Mouse (Mus musculus): ENCODE data around the gene Zcchc18. TPM values are rescaled to one million over a fixed set of nuclear protein-coding genes. Genes with fewer than 3 reads are reported as not detected.
A peak's percentile ranks its signal among the peaks of the same experiment; 100 is the strongest.
"Not testable (repeated sequence)": the region's sequence is repeated elsewhere in the genome, so short reads cannot be mapped to it uniquely, and the experiment has no call there.

Gene Zcchc18
- polyA plus RNA-seq (2015; fragmentation: Nextera tagmentation; extraction: Ambion mirVana) = 480 and 547 TPM in 2 replicates

DNA sequence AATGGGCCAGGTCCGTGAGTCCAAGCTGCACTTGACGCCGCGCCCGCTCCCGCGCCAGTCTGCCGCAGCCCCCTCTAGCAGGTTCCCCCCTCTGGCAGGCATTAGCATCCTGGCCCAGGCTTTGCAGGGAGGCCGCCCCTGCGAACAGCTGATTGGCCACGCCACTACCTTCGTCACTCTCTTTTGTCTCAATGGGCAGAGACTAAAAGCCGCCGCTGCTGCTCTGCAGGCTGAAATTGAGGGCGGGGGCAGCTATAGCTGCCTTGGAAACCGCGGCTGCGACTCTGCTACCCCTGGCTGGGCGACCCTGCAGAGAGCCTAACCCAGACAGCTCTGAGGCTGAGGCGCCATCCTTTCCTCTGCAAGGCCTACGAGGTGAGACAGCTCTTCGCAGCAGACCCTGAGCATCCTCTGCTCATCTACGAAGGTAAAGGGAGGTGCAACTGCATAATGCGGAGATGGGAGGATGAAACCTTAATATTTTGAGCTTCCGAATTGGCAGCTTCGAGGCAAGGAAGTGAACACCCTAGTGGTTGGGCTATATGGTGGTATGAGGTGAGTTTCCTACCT lies at the start of gene Zcchc18:
Gene Zcchc18, plus strand, starts transcription at position 178 of the 570 bp plus-strand sequence.
- peak within 1 kb of the TSS; percentile 53 for H3K4me3 ChIP-seq (ENCODE audit: low read length)
- no peaks in the 10 kb centered on the region for H3K27me3 ChIP-seq (replicated peaks; ENCODE audit: control insufficient read depth, insufficient read depth, low read length)
- H3K4me2 ChIP-seq (ENCODE audit: low read length) = peak within 1 kb of the TSS; percentile 63
- H3K27ac ChIP-seq (ENCODE audit: low read depth, low read length) = peak within 1 kb of the TSS; percentile 85
- 15% methylated on average over 25 of the region's 26 CpGs for WGBS
- H3K36me3 ChIP-seq (ENCODE audit: control insufficient read depth, insufficient read depth, low read length) = no peaks in the 10 kb centered on the region
- H3K9me3 ChIP-seq (ENCODE audit: control insufficient read depth, low read length) = no peaks in the 10 kb centered on the region; the same call in 1 of the 2 replicates
- peaks cover 10% of the 10 kb centered on the region for H3K4me1 ChIP-seq (ENCODE audit: control insufficient read depth, insufficient read depth, low read depth, low read length)
- peak; percentile 99 for ATAC-seq
- peak within 1 kb of the TSS; percentile 71 for H3K9ac ChIP-seq (ENCODE audit: low read depth, low read length)

DNA sequence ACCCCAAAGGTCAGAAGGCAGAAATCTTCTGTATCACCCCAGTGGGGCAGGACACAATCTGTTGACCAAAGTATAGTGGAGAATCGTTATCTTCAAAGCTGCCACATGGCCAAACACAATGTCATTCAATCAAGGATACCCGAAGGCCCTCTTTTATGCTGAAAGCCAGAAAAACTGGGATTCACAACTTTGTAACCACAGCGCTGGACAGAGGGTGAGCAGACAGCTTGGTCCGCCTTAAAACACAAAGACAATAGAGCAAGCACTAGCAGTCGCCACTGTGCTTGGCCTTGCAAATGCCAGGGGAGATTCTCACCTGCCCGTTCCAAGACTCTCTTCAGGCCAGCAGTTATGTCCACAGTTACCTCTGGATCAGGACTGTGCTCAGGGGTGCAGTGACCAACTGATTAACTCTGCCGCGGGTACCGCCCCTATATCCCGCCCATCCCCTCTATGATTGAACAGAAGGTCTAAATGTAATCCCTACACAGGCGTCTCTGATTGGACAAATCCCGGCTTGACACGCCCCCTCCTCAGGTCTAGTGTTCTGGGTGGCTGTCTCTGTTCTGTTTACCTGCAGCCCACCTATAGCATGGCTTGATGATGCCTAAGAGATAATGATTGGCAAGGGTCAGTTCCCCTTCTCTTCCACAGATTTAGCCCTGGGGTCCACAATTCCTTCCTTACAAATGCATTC lies 35.2 kb upstream of the Zcchc18 start:
- Histone ChIP-seq H3K4me2 (ENCODE audit: low read length) (peak overlapping the region; percentile 50), H3K9ac (ENCODE audit: low read depth, low read length) (peak overlapping the region; percentile 55), H3K4me3 (ENCODE audit: low read length) (peak overlapping the region; percentile 47)
- not testable (repeated sequence) for H3K27me3 ChIP-seq (replicated peaks; ENCODE audit: control insufficient read depth, insufficient read depth, low read length); H3K9me3 ChIP-seq (ENCODE audit: control insufficient read depth, low read length); H3K27ac ChIP-seq (ENCODE audit: low read depth, low read length); H3K4me1 ChIP-seq (ENCODE audit: control insufficient read depth, insufficient read depth, low read depth, low read length); H3K36me3 ChIP-seq (ENCODE audit: control insufficient read depth, insufficient read depth, low read length)
- 18% methylated on average over 13 of the region's 13 CpGs for WGBS
- ATAC-seq = peak; percentile 100

DNA sequence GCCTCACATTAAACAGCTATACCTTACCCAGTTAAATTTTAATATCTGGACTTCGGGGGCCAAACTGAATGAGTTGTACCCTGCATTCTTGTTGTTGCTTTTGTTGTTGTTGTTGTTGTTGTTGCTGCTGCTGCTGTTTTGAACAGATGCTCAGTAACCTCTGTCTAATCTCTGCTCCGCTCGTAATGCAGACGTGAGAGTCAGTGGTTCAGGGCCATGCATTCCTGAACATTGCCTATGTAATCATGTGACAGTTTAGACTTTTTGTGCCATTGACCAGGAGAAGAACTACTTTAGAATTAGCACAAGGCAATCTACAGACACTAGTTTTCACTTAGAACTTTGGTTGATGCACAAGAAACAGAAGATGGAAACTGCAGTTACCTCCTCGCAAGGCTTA lies 34.7 kb upstream of the Zcchc18 start:
- H3K9ac ChIP-seq (ENCODE audit: low read depth, low read length); H3K36me3 ChIP-seq (ENCODE audit: control insufficient read depth, insufficient read depth, low read length); H3K27ac ChIP-seq (ENCODE audit: low read depth, low read length); H3K4me1 ChIP-seq (ENCODE audit: control insufficient read depth, insufficient read depth, low read depth, low read length); H3K9me3 ChIP-seq (ENCODE audit: control insufficient read depth, low read length); H3K27me3 ChIP-seq (replicated peaks; ENCODE audit: control insufficient read depth, insufficient read depth, low read length): not testable (repeated sequence)
- peak overlapping the region; percentile 47 for H3K4me3 ChIP-seq (ENCODE audit: low read length)
- WGBS = 56% methylated on average over 5 of the region's 5 CpGs
- peak; percentile 32 for ATAC-seq
- peak overlapping the region; percentile 50 for H3K4me2 ChIP-seq (ENCODE audit: low read length)

DNA sequence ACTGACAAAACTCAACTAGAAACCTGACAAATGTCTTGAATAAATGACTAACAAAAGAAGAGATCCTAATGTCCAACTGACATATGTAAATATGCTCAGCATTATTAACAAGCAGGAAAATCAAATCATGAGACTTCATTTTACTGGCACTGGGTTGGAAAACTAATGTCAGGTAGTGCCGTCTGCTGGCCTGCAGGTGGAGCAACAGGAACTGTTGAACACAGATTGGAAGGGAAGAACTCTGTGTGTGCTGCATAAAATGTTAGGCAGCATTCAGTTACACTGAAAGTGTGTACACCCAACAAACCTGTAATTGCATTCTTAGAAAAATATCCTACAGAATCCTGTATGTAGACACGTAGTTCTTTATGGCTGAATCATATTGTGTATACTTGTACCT lies 33.3 kb upstream of the Zcchc18 start:
- Histone ChIP-seq H3K4me2 (ENCODE audit: low read length) (no peak overlapping the region), H3K27ac (ENCODE audit: low read depth, low read length) (no peak overlapping the region), H3K4me1 (ENCODE audit: control insufficient read depth, insufficient read depth, low read depth, low read length) (no peaks in the 10 kb centered on the region), H3K27me3 (replicated peaks; ENCODE audit: control insufficient read depth, insufficient read depth, low read length) (no peaks in the 10 kb centered on the region), H3K4me3 (ENCODE audit: low read length) (no peak overlapping the region), H3K9ac (ENCODE audit: low read depth, low read length) (no peak overlapping the region), H3K36me3 (ENCODE audit: control insufficient read depth, insufficient read depth, low read length) (no peaks in the 10 kb centered on the region), H3K9me3 (ENCODE audit: control insufficient read depth, low read length) (no peaks in the 10 kb centered on the region)
- ATAC-seq = no peak
- WGBS = 15% methylated on average over 2 of the region's 2 CpGs

DNA sequence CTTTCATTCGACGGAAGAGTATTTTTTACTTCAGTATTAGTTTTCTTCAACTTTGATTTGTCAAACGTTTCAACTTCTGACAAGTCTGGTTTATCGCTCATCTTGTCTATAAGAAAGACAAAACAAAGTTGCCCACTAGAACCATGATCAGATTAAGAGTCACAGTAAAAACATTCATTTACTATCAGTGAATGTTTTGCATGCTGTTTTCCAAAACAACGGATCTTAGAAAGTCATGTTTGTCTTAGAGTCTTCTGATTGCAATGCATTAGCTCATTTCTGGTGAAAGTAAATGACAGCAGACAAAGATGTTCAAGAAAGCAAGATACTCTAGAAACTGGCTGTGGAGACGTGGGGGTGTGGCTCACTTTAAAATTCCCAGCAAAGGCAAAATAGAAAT lies 17.6 kb upstream of the Zcchc18 start, which contains the start of gene Tmsb15b2:
Gene Tmsb15b2, minus strand, starts transcription at position 101 of the 400 bp plus-strand sequence.
- not testable (repeated sequence) for H3K27ac ChIP-seq (ENCODE audit: low read depth, low read length); ATAC-seq; H3K36me3 ChIP-seq (ENCODE audit: control insufficient read depth, insufficient read depth, low read length); H3K9me3 ChIP-seq (ENCODE audit: control insufficient read depth, low read length); H3K27me3 ChIP-seq (replicated peaks; ENCODE audit: control insufficient read depth, insufficient read depth, low read length); H3K4me1 ChIP-seq (ENCODE audit: control insufficient read depth, insufficient read depth, low read depth, low read length)
- 89% methylated on average over 6 of the region's 6 CpGs for WGBS
- peak within 1 kb of the TSS; percentile 61 for H3K9ac ChIP-seq (ENCODE audit: low read depth, low read length)
- peak within 1 kb of the TSS; percentile 53 for H3K4me3 ChIP-seq (ENCODE audit: low read length)
- peak within 1 kb of the TSS; percentile 59 for H3K4me2 ChIP-seq (ENCODE audit: low read length)

DNA sequence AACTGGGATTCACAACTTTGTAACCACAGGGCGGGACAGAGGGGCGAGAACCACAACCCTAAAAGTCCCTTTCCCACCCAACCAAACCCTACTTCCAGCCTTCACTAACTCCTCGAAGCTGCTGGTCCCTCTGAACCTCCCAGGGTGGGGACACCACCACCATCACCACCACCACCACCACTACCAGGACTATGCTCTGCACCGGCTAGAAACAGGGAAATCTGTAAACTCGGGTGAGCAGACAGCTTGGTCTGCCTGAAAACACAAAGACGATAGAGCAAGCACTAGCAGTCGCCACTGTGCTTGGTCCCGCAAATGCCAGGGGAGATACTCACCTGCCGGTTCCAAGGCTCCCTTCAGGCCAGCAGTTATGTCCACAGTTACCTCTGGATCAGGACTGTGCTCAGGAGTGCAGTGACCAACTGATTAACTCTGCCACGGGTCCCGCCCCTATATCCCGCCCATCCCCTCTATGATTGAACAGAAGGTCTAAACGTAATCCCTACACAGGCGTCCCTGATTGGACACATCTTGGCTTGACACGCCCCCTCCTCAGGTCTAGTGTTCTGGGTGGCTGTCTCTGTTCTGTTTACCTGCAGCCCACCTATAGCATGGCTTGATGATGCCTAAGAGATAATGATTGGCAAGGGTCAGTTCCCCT lies 16.4 kb upstream of the Zcchc18 start, which contains the start of the genes Tmsb15l and Tmsb15b1:
Gene Tmsb15l, minus strand, starts transcription at position 446 of the 661 bp plus-strand sequence.
Gene Tmsb15b1, minus strand, starts transcription at position 451 of the 661 bp plus-strand sequence.
- Histone ChIP-seq H3K27me3 (replicated peaks; ENCODE audit: control insufficient read depth, insufficient read depth, low read length) (no peaks in the 10 kb centered on the region), H3K9me3 (ENCODE audit: control insufficient read depth, low read length) (no peaks in the 10 kb centered on the region), H3K4me1 (ENCODE audit: control insufficient read depth, insufficient read depth, low read depth, low read length) (no peaks in the 10 kb centered on the region), H3K4me3 (ENCODE audit: low read length) (peak within 1 kb of the TSS; percentile 53), H3K27ac (ENCODE audit: low read depth, low read length) (no peak within 1 kb of the TSS), H3K4me2 (ENCODE audit: low read length) (peak within 1 kb of the TSS; percentile 59), H3K9ac (ENCODE audit: low read depth, low read length) (peak within 1 kb of the TSS; percentile 61), H3K36me3 (ENCODE audit: control insufficient read depth, insufficient read depth, low read length) (no peaks in the 10 kb centered on the region)
- 26% methylated on average over 13 of the region's 15 CpGs for WGBS
- peak; percentile 100 for ATAC-seq

DNA sequence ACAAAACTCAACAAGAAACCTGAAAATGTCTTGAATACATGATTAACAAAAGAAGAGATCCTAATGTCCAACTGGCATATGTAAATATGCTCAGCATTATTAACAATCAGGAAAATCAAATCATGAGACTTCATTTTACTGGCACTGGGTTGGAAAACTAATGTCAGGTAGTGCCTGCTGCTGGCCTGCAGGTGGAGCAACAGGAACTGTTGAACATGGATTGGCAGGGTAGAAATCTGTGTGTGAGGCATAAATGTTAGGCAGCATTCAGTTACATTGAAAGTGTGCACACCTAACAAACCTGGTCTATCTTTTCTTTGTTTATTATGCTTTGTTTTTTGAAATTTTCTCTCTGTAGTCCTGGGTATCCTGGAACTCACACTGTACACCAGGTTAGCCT lies 14.3 kb upstream of the Zcchc18 start:
- H3K4me1 ChIP-seq (ENCODE audit: control insufficient read depth, insufficient read depth, low read depth, low read length) = no peaks in the 10 kb centered on the region
- ATAC-seq = no peak

DNA sequence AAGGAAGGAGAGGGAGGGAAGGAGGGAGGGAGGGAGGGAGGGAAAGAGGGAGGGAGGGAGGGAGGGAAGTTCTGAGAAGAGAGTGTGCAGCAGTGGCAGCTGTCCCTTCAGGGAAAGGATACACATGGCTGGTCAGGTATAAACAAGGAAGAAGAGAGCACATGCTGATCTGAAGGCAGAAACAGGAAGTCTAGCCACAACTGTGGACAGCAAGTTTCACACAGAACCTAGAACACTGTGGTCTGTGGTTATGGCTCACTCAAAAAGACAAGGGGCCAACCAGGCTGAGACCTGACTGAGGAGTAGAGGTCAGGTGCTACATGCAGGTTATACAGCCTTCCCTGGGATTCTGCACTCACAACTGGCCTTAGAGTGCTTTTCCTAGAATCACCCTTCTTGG lies 6.9 kb upstream of the Zcchc18 start:
- no peak for ATAC-seq

More for the DNA sequence above, 14.3 kb upstream of the Zcchc18 start:
- no peak overlapping the region for H3K27ac ChIP-seq (ENCODE audit: low read depth, low read length)
- H3K4me2 ChIP-seq (ENCODE audit: low read length) = no peak overlapping the region
- H3K4me3 ChIP-seq (ENCODE audit: low read length) = no peak overlapping the region
- no peaks in the 10 kb centered on the region for H3K36me3 ChIP-seq (ENCODE audit: control insufficient read depth, insufficient read depth, low read length)
- H3K27me3 ChIP-seq (replicated peaks; ENCODE audit: control insufficient read depth, insufficient read depth, low read length) = no peaks in the 10 kb centered on the region
- no peak overlapping the region for H3K9ac ChIP-seq (ENCODE audit: low read depth, low read length)
- no peaks in the 10 kb centered on the region for H3K9me3 ChIP-seq (ENCODE audit: control insufficient read depth, low read length)

DNA sequence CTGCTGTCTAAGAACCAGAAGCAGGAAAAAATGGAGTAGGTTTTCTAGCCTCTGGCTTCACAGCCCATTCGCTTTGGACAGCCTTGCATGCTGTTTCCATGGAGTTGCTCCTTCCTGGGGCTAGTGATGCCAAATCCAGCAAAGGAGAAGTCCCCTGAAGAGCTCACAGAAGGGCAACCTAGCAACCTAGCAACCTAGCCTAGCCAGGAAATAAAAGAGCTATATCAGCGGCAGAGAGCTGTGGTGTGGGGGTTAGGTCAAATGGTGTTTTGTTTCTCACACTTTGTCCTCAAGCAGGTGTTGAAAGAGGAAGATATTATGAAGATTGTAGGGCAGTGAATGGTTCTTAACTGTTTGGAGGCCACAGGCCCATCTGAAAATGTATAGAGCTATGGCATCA lies 1.7 kb upstream of the Zcchc18 start:
- no peak overlapping the region for H3K4me3 ChIP-seq (ENCODE audit: low read length)
- H3K4me2 ChIP-seq (ENCODE audit: low read length) = peak overlapping the region; percentile 63
- no peak overlapping the region for H3K27ac ChIP-seq (ENCODE audit: low read depth, low read length)
- WGBS = 51% methylated on average over 2 of the region's 2 CpGs
- ATAC-seq = no peak
- H3K4me1 ChIP-seq (ENCODE audit: control insufficient read depth, insufficient read depth, low read depth, low read length) = peaks cover 10% of the 10 kb centered on the region
- H3K27me3 ChIP-seq (replicated peaks; ENCODE audit: control insufficient read depth, insufficient read depth, low read length) = no peaks in the 10 kb centered on the region
- no peaks in the 10 kb centered on the region for H3K36me3 ChIP-seq (ENCODE audit: control insufficient read depth, insufficient read depth, low read length)
- no peaks in the 10 kb centered on the region; the same call in 1 of the 2 replicates for H3K9me3 ChIP-seq (ENCODE audit: control insufficient read depth, low read length)
- no peak overlapping the region for H3K9ac ChIP-seq (ENCODE audit: low read depth, low read length)

More for the DNA sequence above, 6.9 kb upstream of the Zcchc18 start:
- Histone ChIP-seq H3K4me2 (ENCODE audit: low read length) (no peak overlapping the region), H3K27ac (ENCODE audit: low read depth, low read length) (no peak overlapping the region), H3K27me3 (replicated peaks; ENCODE audit: control insufficient read depth, insufficient read depth, low read length) (no peaks in the 10 kb centered on the region), H3K4me3 (ENCODE audit: low read length) (no peak overlapping the region), H3K9ac (ENCODE audit: low read depth, low read length) (no peak overlapping the region), H3K4me1 (ENCODE audit: control insufficient read depth, insufficient read depth, low read depth, low read length) (peaks cover under 1% of the 10 kb centered on the region; the same call in 1 of the 2 replicates), H3K36me3 (ENCODE audit: control insufficient read depth, insufficient read depth, low read length) (no peaks in the 10 kb centered on the region), H3K9me3 (ENCODE audit: control insufficient read depth, low read length) (no peaks in the 10 kb centered on the region)

Data from hindbrain, embryonic 16.5 days (tissue).